Mouse (Mus musculus) thymus, postnatal 4 days (tissue): ENCODE measurements at regions not wholly inside any gene's neighbourhood (a gene's known extent, or its start where the extent isn't known, plus 50 kb on each side); places are given as distances from the start of the nearest gene placed in this dataset.
"Not testable (repeated sequence)": the region's sequence is repeated elsewhere in the genome, so short reads cannot be mapped to it uniquely, and the experiment has no call there.

Experiments
- DNase-seq: peaks from one replicate; pipeline ENCODE4 v3.0.0; 2021

GRCm38 (mm10) chr17:13492239-13492638 lies 137.9 kb downstream of the Tcp10c start:
- DNase-seq = not testable (repeated sequence)

GRCm38 (mm10) chr17:13492649-13493277 lies 138.4 kb downstream of the Tcp10c start:
- not testable (repeated sequence) for DNase-seq

DNA sequence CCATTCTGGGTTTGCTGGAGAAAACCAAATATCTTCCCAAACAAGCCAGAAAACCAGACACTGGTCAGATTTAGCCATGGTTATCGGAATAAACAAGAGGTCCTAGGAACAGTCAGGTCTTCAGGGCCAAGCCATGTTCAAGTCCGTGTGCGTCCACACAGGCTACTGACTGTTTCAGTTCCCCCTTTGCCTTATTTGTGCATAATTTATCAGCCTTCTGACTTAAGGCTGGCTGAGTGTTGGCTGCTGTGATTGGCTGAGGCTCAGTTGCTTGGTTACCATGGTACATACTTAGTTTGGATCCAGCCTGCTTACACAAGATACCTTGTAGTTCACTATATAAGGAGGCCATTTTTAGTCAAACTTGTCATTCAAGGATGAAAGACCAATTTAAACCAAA lies 139.5 kb downstream of the Tcp10c start:
- DNase-seq = not testable (repeated sequence)

DNA sequence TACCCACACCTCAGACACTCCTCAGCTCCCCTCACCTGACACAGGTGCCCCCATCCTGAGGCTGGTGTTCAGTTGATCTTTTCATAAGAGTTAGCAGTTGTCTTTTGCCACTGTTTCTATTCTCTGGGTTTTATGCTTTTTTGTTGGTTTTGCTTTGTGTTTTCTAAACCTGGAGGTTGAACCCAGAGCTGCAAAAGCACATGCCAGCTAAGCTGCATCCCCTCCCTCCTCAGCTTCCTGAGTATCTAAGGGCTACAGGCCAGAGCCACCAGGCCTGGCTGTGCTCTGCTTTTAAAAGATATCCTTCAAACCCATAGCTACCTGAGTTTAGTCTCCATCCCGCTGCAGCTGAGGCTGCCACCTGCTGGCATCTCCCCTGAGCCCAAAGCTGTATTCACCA lies 140.1 kb downstream of the Tcp10c start:
- not testable (repeated sequence) for DNase-seq

GRCm38 (mm10) chr17:13504365-13504764 lies 150.0 kb downstream of the Tcp10c start:
- not testable (repeated sequence) for DNase-seq

DNA sequence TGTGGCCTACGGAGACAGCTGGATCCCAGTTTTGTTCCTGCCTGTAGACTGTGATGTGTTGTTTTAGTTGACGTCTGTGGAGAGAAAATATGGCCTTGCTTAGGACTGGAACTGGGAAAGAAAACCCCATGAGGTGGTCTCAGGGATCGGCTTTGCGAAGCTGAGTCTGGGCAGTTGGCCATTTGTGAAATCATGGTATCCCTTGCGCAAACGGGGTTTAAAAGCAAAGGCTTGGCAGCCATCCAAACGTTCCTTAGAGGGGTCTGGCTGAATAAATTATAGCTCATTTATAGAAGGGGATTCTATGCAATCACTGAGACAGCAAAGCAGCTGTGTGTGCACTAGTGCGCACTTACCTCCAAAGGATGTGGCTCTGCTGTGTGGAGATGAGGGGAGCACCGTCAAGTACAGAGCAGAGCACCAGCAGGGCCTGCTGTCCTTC lies 150.5 kb downstream of the Tcp10c start:
- DNase-seq = not testable (repeated sequence)

GRCm38 (mm10) chr17:13507397-13508063 lies 153.2 kb downstream of the Tcp10c start:
- not testable (repeated sequence) for DNase-seq

GRCm38 (mm10) chr17:13519409-13520201 lies 165.2 kb downstream of the Tcp10c start:
- not testable (repeated sequence) for DNase-seq

DNA sequence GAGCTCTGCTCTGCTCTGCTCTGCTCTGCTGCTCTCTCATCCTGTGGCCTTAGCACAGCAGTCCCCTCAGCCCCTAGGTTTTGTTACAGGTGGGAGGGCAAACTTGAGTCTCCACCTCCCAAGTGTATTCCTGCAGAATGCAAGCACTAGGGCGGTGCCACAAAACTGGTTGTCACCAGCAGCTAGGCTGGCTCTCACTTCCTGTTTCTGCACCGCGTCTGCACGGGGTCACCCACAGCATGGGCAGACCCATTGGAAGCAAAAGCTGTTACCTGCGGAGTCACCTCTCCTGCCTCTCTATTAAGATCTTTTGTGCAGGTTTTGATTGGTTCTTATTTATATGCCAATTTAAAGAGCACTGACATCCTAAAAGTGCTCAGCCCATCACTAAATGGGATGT lies 178.2 kb downstream of the Tcp10c start:
- DNase-seq = not testable (repeated sequence)

DNA sequence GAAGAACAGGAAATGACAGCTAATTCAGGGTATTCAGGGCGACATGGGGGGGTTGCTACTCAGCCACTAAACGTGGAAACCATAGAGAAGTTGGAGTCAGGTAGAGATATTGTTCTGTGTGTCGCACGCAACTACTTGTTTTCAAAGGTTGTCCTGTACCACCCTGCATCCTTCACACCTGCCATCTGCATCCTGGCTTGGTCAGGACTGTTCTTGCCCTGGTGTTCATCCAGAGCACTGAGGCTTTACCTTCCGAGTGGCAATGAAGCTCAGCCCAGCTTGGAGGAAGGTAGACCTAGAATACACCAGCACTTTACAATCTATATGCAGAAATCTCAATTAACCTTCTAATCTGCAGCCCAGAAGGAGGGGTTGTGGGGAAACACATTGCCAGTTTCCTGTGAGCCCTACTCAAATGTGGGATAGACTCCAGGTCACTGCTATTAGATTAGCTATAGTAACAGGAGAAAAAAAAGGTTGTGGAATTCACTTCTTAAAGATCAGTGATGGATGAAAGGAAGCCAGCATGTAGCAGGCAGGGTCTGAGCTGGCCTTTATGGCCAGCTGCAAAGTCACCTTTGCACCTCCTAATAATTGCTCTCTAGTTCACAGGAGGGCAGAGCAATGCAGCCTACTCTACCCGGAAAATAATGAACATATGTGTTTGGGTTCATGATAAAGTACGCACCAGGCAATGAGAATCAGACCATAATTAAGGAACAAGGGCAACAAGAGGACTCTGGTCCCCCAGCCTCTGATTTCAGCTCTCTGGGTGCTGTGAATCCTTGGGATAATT lies 186.3 kb downstream of the Tcp10c start:
- DNase-seq = no peak

GRCm38 (mm10) chr17:13541249-13541648 lies 186.9 kb downstream of the Tcp10c start:
- DNase-seq = no peak

- peak; percentile 30 for DNase-seq
Observed at GRCm38 (mm10) chr17:13542261-13542660, 187.9 kb downstream of the Tcp10c start.

GRCm38 (mm10) chr17:13542856-13543255 lies 188.5 kb downstream of the Tcp10c start:
- DNase-seq = peak; percentile 39

DNA sequence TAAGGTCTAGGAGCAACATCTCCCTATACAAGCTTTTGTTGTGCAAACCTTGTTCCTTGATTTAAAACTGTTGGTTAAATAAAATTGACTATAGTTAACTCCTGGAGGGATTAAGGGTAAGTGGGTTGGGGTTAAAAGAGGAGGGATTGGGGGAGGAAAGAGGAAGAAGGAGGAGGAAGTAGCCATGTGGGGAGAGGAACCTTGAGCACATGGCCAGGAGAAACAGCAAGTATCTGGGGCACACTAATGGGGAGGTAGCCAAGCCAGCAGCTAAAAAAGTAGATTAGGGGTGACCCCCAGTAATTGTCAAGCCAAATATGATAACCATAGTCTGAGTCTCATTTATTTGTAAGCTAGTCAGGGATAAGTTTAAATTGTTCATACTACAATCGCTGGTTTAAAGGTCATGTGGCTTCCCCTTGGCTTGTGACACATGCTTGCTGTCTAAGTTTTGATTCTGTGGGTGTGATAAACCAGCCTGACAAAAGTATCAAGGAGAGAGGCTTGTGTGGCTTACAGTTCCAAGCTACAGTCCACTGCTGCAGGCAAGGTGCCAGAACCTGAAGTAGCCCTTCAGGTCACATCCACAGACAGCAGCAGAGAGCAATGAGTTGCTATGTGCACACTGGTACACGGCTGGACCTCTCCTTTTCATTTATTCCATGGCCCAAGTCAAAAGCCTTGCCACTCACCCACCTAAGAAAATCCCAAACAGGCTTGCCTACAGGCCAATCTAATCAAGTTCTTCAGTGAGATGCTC lies 189.8 kb downstream of the Tcp10c start:
- DNase-seq = no peak

DNA sequence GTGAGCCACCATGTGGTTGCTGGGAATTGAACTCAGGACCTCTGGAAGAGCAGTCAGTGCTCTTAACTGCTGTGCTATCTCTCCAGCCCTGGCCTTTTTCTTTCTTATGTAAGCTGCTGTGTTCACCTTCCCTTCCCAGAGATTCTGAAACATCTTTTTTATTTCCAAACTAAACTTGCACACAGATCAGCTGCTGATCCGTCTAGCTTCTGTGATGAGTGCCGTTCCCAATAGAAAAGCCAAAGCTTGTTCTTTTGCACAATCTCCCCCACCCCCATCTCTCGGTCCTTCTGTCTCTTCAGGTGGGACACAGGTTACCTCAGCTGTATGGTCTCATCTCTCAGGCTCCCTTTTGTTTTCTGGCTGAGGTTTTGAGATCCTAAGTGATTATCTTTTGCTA lies 191.9 kb downstream of the Tcp10c start:
- DNase-seq = no peak

DNA sequence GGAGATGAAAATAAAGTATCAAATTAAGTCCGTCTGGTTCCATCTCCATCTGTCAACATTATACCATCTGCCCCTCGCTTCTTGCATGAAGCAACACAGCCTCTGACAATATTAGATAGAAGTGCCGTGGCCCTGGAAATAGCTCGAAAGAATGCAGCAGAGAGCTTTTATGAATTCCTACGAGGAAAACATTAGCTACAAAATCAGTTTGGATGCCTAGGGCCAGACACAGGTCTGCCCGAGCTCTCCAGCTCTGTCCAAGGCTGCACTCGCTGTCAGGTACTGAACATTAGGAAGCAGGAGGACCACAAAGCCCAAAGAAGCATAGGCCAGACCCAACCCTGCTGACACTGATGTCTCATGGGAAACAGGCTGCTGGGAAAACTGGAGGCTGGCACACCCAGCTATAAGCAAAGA lies 192.3 kb downstream of the Tcp10c start:
- DNase-seq = no peak

DNA sequence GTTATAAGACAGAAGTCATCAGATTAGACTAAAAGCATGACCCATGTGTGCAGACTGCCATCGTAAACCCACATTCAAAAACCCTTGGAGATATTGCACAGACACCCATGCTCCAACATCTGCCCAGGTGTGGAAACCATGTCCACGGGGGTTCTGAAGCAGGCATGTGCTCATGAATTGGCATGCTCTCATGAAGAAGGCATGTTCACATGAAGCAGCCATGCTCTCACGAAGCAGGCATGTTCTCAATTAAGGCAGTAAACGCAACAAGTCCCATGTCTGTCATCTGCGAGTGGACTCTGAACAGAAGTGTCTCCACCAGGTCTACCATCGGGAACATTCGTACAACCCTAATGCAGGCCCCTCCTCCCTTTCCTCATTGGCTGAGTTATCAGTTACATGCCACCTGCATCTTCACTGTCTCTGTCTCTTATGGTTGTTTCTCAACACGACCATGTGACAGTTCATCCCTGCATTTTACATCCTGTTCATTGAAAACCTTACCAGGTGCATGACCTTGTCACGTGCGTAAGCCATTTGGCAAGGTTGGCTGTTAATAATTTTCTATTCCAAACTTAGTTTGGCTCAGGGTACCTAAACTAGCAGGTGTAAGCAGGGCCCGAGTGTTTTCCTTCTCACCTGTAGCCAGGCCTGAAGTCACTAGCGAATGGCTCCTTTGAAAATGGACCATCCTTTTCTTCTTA lies 193.4 kb downstream of the Tcp10c start:
- no peak for DNase-seq

GRCm38 (mm10) chr17:13549975-13550895 lies 195.9 kb downstream of the Tcp10c start:
- DNase-seq = no peak

DNA sequence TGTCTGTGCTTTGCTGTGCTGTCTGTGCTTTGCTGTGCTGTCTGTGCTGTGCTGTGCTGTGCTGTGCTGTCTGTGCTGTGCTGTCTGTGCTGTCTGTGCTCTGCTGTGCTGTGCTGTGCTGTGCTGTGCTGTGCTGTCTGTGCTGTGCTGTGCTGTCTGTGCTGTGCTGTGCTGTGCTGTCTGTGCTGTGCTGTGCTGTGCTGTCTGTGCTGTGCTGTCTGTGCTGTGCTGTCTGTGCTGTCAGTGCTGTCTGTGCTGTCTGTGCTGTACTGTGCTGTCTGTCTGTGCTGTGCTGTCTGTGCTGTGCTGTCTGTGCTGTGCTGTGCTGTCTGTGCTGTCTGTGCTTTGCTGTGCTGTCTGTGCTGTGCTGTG lies 196.5 kb downstream of the Tcp10c start:
- DNase-seq = not testable (repeated sequence)

GRCm38 (mm10) chr17:13551693-13552404 lies 197.5 kb downstream of the Tcp10c start:
- DNase-seq = not testable (repeated sequence)
